Mouse (Mus musculus): ENCODE measurements around the gene Cltb. TPM values are rescaled to one million over a fixed set of nuclear protein-coding genes. Genes with fewer than 3 reads are reported as not detected.

Gene Cltb
- polyA plus RNA-seq, 1 experiment from 2014 or later: 30.9 TPM

GRCm38 (mm10) chr13:54564232-54565200, 46.6 kb downstream of the Cltb start:
- peaks cover 13% of the 10 kb centered on the region for H3K36me3 ChIP-seq (ENCODE audit: control insufficient read depth, insufficient read depth, low read length)
- WGBS: 14% methylated on average over 45 of the region's 45 CpGs
- peak; percentile 53; the same call in 1 of the 2 replicates for ATAC-seq (ENCODE audit: insufficient read depth, low FRiP score, low TSS enrichment)

DNA sequence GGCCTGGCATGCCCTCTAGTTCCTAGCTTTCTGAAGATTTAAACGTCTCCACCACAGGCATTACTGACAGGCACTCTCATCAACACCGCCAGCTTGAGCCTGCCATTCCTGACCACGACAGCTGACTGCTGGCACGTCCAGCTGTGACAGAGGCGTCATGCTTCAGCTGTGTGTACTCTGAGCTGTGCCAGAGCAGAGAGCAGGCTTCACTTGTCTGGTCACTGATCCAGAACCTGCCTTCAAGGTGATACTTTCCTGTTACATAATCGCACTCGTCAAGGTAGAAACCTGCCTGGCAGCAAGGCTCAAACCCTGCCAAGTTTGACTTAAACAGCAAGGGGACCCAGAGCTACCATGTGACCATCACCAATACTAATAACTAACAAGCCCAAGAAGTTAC, 48.6 kb downstream of the Cltb start:
- H3K27me3 ChIP-seq (ENCODE audit: control insufficient read depth, insufficient read depth, low read length): no peaks in the 10 kb centered on the region
- no peaks in the 10 kb centered on the region for H3K9me3 ChIP-seq (ENCODE audit: control insufficient read depth, low read length)
- peaks cover 8% of the 10 kb centered on the region for H3K4me1 ChIP-seq (ENCODE audit: control insufficient read depth, insufficient read depth, low read length)
- H3K4me2 ChIP-seq (ENCODE audit: low read depth): no peak overlapping the region
- DNase-seq (ENCODE audit: low spot score) (no peak), ATAC-seq (ENCODE audit: insufficient read depth, low FRiP score, low TSS enrichment) (no peak)
- peaks cover 20% of the 10 kb centered on the region for H3K36me3 ChIP-seq (ENCODE audit: control insufficient read depth, insufficient read depth, low read length)
- no peak overlapping the region for H3K9ac ChIP-seq (ENCODE audit: low read length)
- H3K4me3 ChIP-seq (ENCODE audit: low read depth, low read length): no peak overlapping the region
- WGBS: 90% methylated on average over 7 of the region's 7 CpGs
- H3K27ac ChIP-seq (ENCODE audit: low read depth, low read length): no peak overlapping the region

More at GRCm38 (mm10) chr13:54564232-54565200, 46.6 kb downstream of the Cltb start:
- peak overlapping the region; percentile 61 for H3K4me2 ChIP-seq (ENCODE audit: low read depth)
- H3K4me3 ChIP-seq (ENCODE audit: low read depth, low read length): peak overlapping the region; percentile 90
- DNase-seq (ENCODE audit: low spot score): peak; percentile 39
- peaks cover 8% of the 10 kb centered on the region for H3K4me1 ChIP-seq (ENCODE audit: control insufficient read depth, insufficient read depth, low read length)
- no peaks in the 10 kb centered on the region for H3K9me3 ChIP-seq (ENCODE audit: control insufficient read depth, low read length)
- H3K27ac ChIP-seq (ENCODE audit: low read depth, low read length): peak overlapping the region; percentile 71; the same call in 1 of the 2 replicates
- no peaks in the 10 kb centered on the region for H3K27me3 ChIP-seq (ENCODE audit: control insufficient read depth, insufficient read depth, low read length)
- peak overlapping the region; percentile 96 for H3K9ac ChIP-seq (ENCODE audit: low read length)

- no peak overlapping the region for H3K4me2 ChIP-seq (ENCODE audit: low read depth)
- 92% methylated on average over 7 of the region's 7 CpGs for WGBS
- DNase-seq (ENCODE audit: low spot score) (no peak), ATAC-seq (ENCODE audit: insufficient read depth, low FRiP score, low TSS enrichment) (no peak)
- H3K27me3 ChIP-seq (ENCODE audit: control insufficient read depth, insufficient read depth, low read length): no peaks in the 10 kb centered on the region
- H3K4me1 ChIP-seq (ENCODE audit: control insufficient read depth, insufficient read depth, low read length): peaks cover 8% of the 10 kb centered on the region
- no peak overlapping the region for H3K9ac ChIP-seq (ENCODE audit: low read length)
- no peak overlapping the region for H3K27ac ChIP-seq (ENCODE audit: low read depth, low read length)
- H3K9me3 ChIP-seq (ENCODE audit: control insufficient read depth, low read length): no peaks in the 10 kb centered on the region
- peaks cover 28% of the 10 kb centered on the region for H3K36me3 ChIP-seq (ENCODE audit: control insufficient read depth, insufficient read depth, low read length)
- no peak overlapping the region for H3K4me3 ChIP-seq (ENCODE audit: low read depth, low read length)
Measured at GRCm38 (mm10) chr13:54560608-54561007, 50.5 kb downstream of the Cltb start.

- H3K27me3 ChIP-seq (ENCODE audit: control insufficient read depth, insufficient read depth, low read length): no peaks in the 10 kb centered on the region
- no peak overlapping the region for H3K4me2 ChIP-seq (ENCODE audit: low read depth)
- no peak for ATAC-seq (ENCODE audit: insufficient read depth, low FRiP score, low TSS enrichment)
- no peaks in the 10 kb centered on the region for H3K9me3 ChIP-seq (ENCODE audit: control insufficient read depth, low read length)
- H3K4me3 ChIP-seq (ENCODE audit: low read depth, low read length): no peak overlapping the region
- H3K36me3 ChIP-seq (ENCODE audit: control insufficient read depth, insufficient read depth, low read length): peaks cover 29% of the 10 kb centered on the region
- 93% methylated on average over 2 of the region's 2 CpGs for WGBS
- H3K4me1 ChIP-seq (ENCODE audit: control insufficient read depth, insufficient read depth, low read length): peaks cover 8% of the 10 kb centered on the region
- DNase-seq (ENCODE audit: low spot score): no peak
- H3K27ac ChIP-seq (ENCODE audit: low read depth, low read length): no peak overlapping the region
- no peak overlapping the region for H3K9ac ChIP-seq (ENCODE audit: low read length)
Measured at GRCm38 (mm10) chr13:54559656-54560055, 51.5 kb downstream of the Cltb start.

DNA sequence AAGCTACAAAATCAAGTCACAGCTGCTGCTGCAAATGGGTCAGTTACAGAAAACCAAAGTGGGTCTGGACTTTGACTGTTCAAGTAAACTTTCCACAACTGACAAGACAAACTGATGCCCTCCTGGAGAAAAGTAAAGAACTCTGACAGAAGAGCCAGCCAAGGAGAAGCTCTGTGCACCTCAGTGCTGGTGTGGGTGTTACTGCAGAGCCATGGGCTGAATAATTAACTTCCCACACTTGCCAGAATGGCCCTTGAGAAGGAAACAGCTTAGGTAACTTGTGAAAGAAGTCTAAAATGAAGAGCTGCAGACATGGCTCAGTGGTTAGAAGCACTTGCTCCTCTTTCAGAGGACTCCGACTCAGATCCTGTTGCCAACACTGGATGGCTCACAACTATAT, 53.5 kb downstream of the Cltb start:
- Histone ChIP-seq H3K4me1 (ENCODE audit: control insufficient read depth, insufficient read depth, low read length) (no peaks in the 10 kb centered on the region), H3K36me3 (ENCODE audit: control insufficient read depth, insufficient read depth, low read length) (peaks cover 30% of the 10 kb centered on the region), H3K4me3 (ENCODE audit: low read depth, low read length) (no peak overlapping the region), H3K9me3 (ENCODE audit: control insufficient read depth, low read length) (no peaks in the 10 kb centered on the region), H3K4me2 (ENCODE audit: low read depth) (no peak overlapping the region), H3K27ac (ENCODE audit: low read depth, low read length) (no peak overlapping the region), H3K27me3 (ENCODE audit: control insufficient read depth, insufficient read depth, low read length) (no peaks in the 10 kb centered on the region), H3K9ac (ENCODE audit: low read length) (no peak overlapping the region)
- DNase-seq (ENCODE audit: low spot score): no peak
- no peak for ATAC-seq (ENCODE audit: insufficient read depth, low FRiP score, low TSS enrichment)
- WGBS: 96% methylated on average over 1 of the region's 1 CpGs

DNA sequence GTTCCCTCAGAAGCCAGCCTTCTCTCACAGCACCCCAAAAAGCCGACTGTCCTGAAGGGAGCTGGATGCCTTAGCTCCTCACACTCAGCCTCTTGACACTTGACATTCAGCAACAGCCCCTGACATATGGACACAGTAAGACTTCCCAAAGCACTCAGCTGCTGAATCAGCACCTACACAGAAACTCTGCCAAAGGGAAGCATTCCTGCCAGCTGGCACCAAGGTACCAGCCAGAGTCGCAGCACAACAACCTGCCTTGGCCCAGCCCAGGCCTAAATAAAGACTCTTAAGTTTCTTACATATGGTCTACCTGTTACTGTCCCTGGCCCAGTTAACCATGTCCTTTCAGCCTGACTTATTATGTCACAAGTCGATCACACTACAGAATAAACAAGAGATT, 54.3 kb downstream of the Cltb start:
- DNase-seq (ENCODE audit: low spot score) (no peak), ATAC-seq (ENCODE audit: insufficient read depth, low FRiP score, low TSS enrichment) (no peak)
- Histone ChIP-seq H3K27ac (ENCODE audit: low read depth, low read length) (no peak overlapping the region), H3K9ac (ENCODE audit: low read length) (no peak overlapping the region), H3K4me3 (ENCODE audit: low read depth, low read length) (no peak overlapping the region), H3K9me3 (ENCODE audit: control insufficient read depth, low read length) (no peaks in the 10 kb centered on the region), H3K4me1 (ENCODE audit: control insufficient read depth, insufficient read depth, low read length) (no peaks in the 10 kb centered on the region), H3K36me3 (ENCODE audit: control insufficient read depth, insufficient read depth, low read length) (peaks cover 30% of the 10 kb centered on the region), H3K4me2 (ENCODE audit: low read depth) (no peak overlapping the region), H3K27me3 (ENCODE audit: control insufficient read depth, insufficient read depth, low read length) (no peaks in the 10 kb centered on the region)
- WGBS: 94% methylated on average over 3 of the region's 3 CpGs

GRCm38 (mm10) chr13:54556176-54556575, 55.0 kb downstream of the Cltb start:
- WGBS: 91% methylated on average over 9 of the region's 9 CpGs
- no peak overlapping the region for H3K4me3 ChIP-seq (ENCODE audit: low read depth, low read length)
- peaks cover 30% of the 10 kb centered on the region for H3K36me3 ChIP-seq (ENCODE audit: control insufficient read depth, insufficient read depth, low read length)
- no peak overlapping the region for H3K4me2 ChIP-seq (ENCODE audit: low read depth)
- ATAC-seq (ENCODE audit: insufficient read depth, low FRiP score, low TSS enrichment) (no peak), DNase-seq (ENCODE audit: low spot score) (no peak)
- no peak overlapping the region for H3K9ac ChIP-seq (ENCODE audit: low read length)
- no peaks in the 10 kb centered on the region for H3K27me3 ChIP-seq (ENCODE audit: control insufficient read depth, insufficient read depth, low read length)
- no peak overlapping the region for H3K27ac ChIP-seq (ENCODE audit: low read depth, low read length)
- H3K9me3 ChIP-seq (ENCODE audit: control insufficient read depth, low read length): no peaks in the 10 kb centered on the region
- H3K4me1 ChIP-seq (ENCODE audit: control insufficient read depth, insufficient read depth, low read length): no peaks in the 10 kb centered on the region

GRCm38 (mm10) chr13:54548036-54548435, 63.1 kb downstream of the Cltb start:
- Histone ChIP-seq H3K27me3 (ENCODE audit: control insufficient read depth, insufficient read depth, low read length) (no peaks in the 10 kb centered on the region), H3K9me3 (ENCODE audit: control insufficient read depth, low read length) (no peaks in the 10 kb centered on the region), H3K27ac (ENCODE audit: low read depth, low read length) (no peak overlapping the region), H3K4me3 (ENCODE audit: low read depth, low read length) (no peak overlapping the region), H3K4me1 (ENCODE audit: control insufficient read depth, insufficient read depth, low read length) (no peaks in the 10 kb centered on the region), H3K4me2 (ENCODE audit: low read depth) (no peak overlapping the region), H3K9ac (ENCODE audit: low read length) (no peak overlapping the region), H3K36me3 (ENCODE audit: control insufficient read depth, insufficient read depth, low read length) (peaks cover 7% of the 10 kb centered on the region; the same call in 1 of the 2 replicates)
- WGBS: 90% methylated on average over 7 of the region's 7 CpGs
- ATAC-seq (ENCODE audit: insufficient read depth, low FRiP score, low TSS enrichment) (no peak), DNase-seq (ENCODE audit: low spot score) (no peak)

Measured in neural tube, embryonic 11.5 days (tissue).